Mouse (Mus musculus): ENCODE results near the gene Rai1.
A peak's percentile ranks its signal among the peaks of the same experiment; 100 is the strongest.

The Rai1 gene

GRCm38 (mm10) chr11:60104810-60105592 lies at the start of gene Rai1:
Gene Rai1, plus strand, starts transcription at chr11:60105013.
- peak; percentile 93 for DNase-seq

GRCm38 (mm10) chr11:60056520-60056919 lies 48.3 kb upstream of the Rai1 start:
- no peak for DNase-seq

- no peak for DNase-seq
Observed at GRCm38 (mm10) chr11:60057987-60058386, 46.8 kb upstream of the Rai1 start.

- no peak for DNase-seq
Observed at GRCm38 (mm10) chr11:60058441-60058840, 46.4 kb upstream of the Rai1 start.

- DNase-seq, result no peak
Observed at GRCm38 (mm10) chr11:60060026-60060425, 44.8 kb upstream of the Rai1 start.

- DNase-seq, result no peak
Observed at GRCm38 (mm10) chr11:60061504-60062006, 43.3 kb upstream of the Rai1 start.

GRCm38 (mm10) chr11:60065267-60065666 lies 39.5 kb upstream of the Rai1 start:
- DNase-seq, result no peak

GRCm38 (mm10) chr11:60067646-60068045 lies 37.2 kb upstream of the Rai1 start:
- DNase-seq, result no peak

GRCm38 (mm10) chr11:60068631-60069030 lies 36.2 kb upstream of the Rai1 start:
- DNase-seq, result no peak

GRCm38 (mm10) chr11:60070599-60070998 lies 34.2 kb upstream of the Rai1 start:
- DNase-seq, result peak; percentile 70

GRCm38 (mm10) chr11:60071221-60071620 lies 33.6 kb upstream of the Rai1 start:
- DNase-seq, result no peak

- DNase-seq, result no peak
Observed at GRCm38 (mm10) chr11:60073121-60073520, 31.7 kb upstream of the Rai1 start.

GRCm38 (mm10) chr11:60073936-60074502 lies 30.8 kb upstream of the Rai1 start:
- DNase-seq, result no peak

GRCm38 (mm10) chr11:60076183-60076582 lies 28.6 kb upstream of the Rai1 start:
- DNase-seq, result no peak

- peak; percentile 87 for DNase-seq
Observed at GRCm38 (mm10) chr11:60076790-60077189, 28.0 kb upstream of the Rai1 start.

- peak; percentile 33 for DNase-seq
Observed at GRCm38 (mm10) chr11:60084589-60084988, 20.2 kb upstream of the Rai1 start.

GRCm38 (mm10) chr11:60086676-60087075 lies 18.1 kb upstream of the Rai1 start:
- DNase-seq, result no peak

GRCm38 (mm10) chr11:60088947-60089346 lies 15.9 kb upstream of the Rai1 start:
- DNase-seq, result peak; percentile 74

- no peak for DNase-seq
Observed at GRCm38 (mm10) chr11:60090696-60091421, 14.0 kb upstream of the Rai1 start.

GRCm38 (mm10) chr11:60091422-60091761 lies 13.4 kb upstream of the Rai1 start:
- DNase-seq, result no peak

- DNase-seq, result no peak
Observed at GRCm38 (mm10) chr11:60093227-60093626, 11.6 kb upstream of the Rai1 start.

- no peak for DNase-seq
Observed at GRCm38 (mm10) chr11:60093984-60094587, 10.7 kb upstream of the Rai1 start.
